Mouse (Mus musculus): Measurements from ENCODE around the gene Gnmt. TPM values are rescaled to one million over a fixed set of nuclear protein-coding genes. Genes with fewer than 3 reads are reported as not detected.

Gnmt gene
- total RNA-seq, 2 experiments from 2014 or later, result 0.32 to 0.93 TPM

- peak; percentile 45 to 71 for DNase-seq
- intact Hi-C loops (cut with DNase I), result no loop called here
Measured at GRCm38 (mm10) chr17:46678416-46678815, 50.6 kb downstream of the Gnmt start, which contains the start of gene Mea1. Gene Mea1, plus strand, starts transcription at chr17:46678793.

Other genes with a start within 250 kb of the Gnmt start
- gene Ttbk1, start 241.5 kb downstream of the Gnmt start, total RNA-seq (2021), result under 1 TPM; 0.40 to 0.48 TPM
- 1 to 10 TPM; 3.7 to 4.0 TPM for gene Dnph1, start 232.5 kb downstream of the Gnmt start, total RNA-seq (2021)
- 10 to 100 TPM; 13.8 to 18.8 TPM for gene Cul9, start 182.8 kb downstream of the Gnmt start, total RNA-seq (2021)
- gene Srf, start 173.0 kb downstream of the Gnmt start, total RNA-seq (2021), result 100 to 1,000 TPM; 129 to 134 TPM
- gene Ptk7, start 99.7 kb downstream of the Gnmt start, total RNA-seq (2021), result 10 to 100 TPM; 19.5 to 22.3 TPM
- 10 to 100 TPM; 23.8 to 28.2 TPM for gene Klc4, start 83.1 kb downstream of the Gnmt start, total RNA-seq (2021)
- gene Mrpl2, start 82.9 kb downstream of the Gnmt start, total RNA-seq (2021), result 100 to 1,000 TPM; 117 to 122 TPM
- 10 to 100 TPM; 56.1 to 62.2 TPM for gene Cul7, start 78.8 kb downstream of the Gnmt start, total RNA-seq (2021)
- gene Rrp36, start 54.8 kb downstream of the Gnmt start, total RNA-seq (2021), result 10 to 100 TPM; 12.9 to 19.0 TPM
- gene Mea1, start 50.4 kb downstream of the Gnmt start, total RNA-seq (2021), result 10 to 100 TPM; 62.3 to 67.2 TPM
- gene Klhdc3, start 48.3 kb downstream of the Gnmt start, total RNA-seq (2021), result 100 to 1,000 TPM; 152 to 160 TPM
- gene Ppp2r5d, start 24.1 kb downstream of the Gnmt start, total RNA-seq (2021), result 10 to 100 TPM; 36.5 to 38.5 TPM
- 10 to 100 TPM; 18.9 to 19.9 TPM for gene Pex6, start 17.7 kb downstream of the Gnmt start, total RNA-seq (2021)
- 10 to 100 TPM; 23.9 to 25.8 TPM for gene Cnpy3, start 23.0 kb upstream of the Gnmt start, total RNA-seq (2021)
- gene Ptcra, start 34.5 kb upstream of the Gnmt start, total RNA-seq (2021), result not detected
- gene 2310039H08Rik, start 43.5 kb upstream of the Gnmt start, total RNA-seq (2021), result 10 to 100 TPM; 26.8 to 28.2 TPM
- 10 to 100 TPM; 58.6 to 69.7 TPM for gene Rpl7l1, start 53.5 kb upstream of the Gnmt start, total RNA-seq (2021)
- gene Bicral, start 129.3 kb upstream of the Gnmt start, total RNA-seq (2021), result 10 to 100 TPM; 12.7 to 15.4 TPM
- gene Tbcc, start 161.5 kb upstream of the Gnmt start, total RNA-seq (2021), result 10 to 100 TPM; 21.1 to 24.0 TPM
- gene Prph2, start 181.3 kb upstream of the Gnmt start, total RNA-seq (2021), result not detected

Measured in heart, postnatal 10 days (tissue).